Mouse (Mus musculus) C2C12 (cell line): ENCODE results near the gene Hspb9. TPM values are rescaled to one million over a fixed set of nuclear protein-coding genes. Genes with fewer than 3 reads are reported as not detected.

ENCODE experiments used
- H3K27me3 ChIP-seq: one replicate; pipeline ENCODE4 v1.6.1; 2011; ENCODE audit not compliant: control insufficient read depth, insufficient read depth, insufficient read length
- H3K36me3 ChIP-seq: one replicate; pipeline ENCODE4 v1.6.1; 2011; ENCODE audit not compliant: control insufficient read depth, insufficient read depth
- H3K4me3 ChIP-seq: one replicate; pipeline ENCODE4 v1.5.1; 2011; ENCODE audit warnings: mild to moderate bottlenecking, control low read depth; ENCODE audit not compliant: poor library complexity, insufficient read depth, severe bottlenecking
- H3K79me2 ChIP-seq: one replicate; pipeline ENCODE4 v1.6.1; 2011; ENCODE audit not compliant: control insufficient read depth, insufficient read depth
- H3K79me3 ChIP-seq: one replicate; pipeline ENCODE4 v1.6.1; 2011; ENCODE audit warnings: low read depth, control low read depth
- H3ac ChIP-seq: one replicate; pipeline ENCODE3; 2011; ENCODE audit warnings: low read depth; ENCODE audit not compliant: control insufficient read depth, insufficient read length
- FOSL1 ChIP-seq: IDR thresholded peaks from one replicate; pipeline ENCODE4 v1.8.0; 2011; ENCODE audit warnings: mild to moderate bottlenecking, low read length; ENCODE audit not compliant: poor library complexity, insufficient read depth, severe bottlenecking
- polyA plus RNA-seq: library from polyadenylated mRNA; unstranded; fragments of >200 nt; fragmentation: generic; extraction: Trizol; gene quantifications from one replicate; pipeline ENCODE4 v1.2.1, GENCODE M21; 2012; ENCODE audit warnings: missing spikeins

Gene Hspb9
- polyA plus RNA-seq, 1 experiment = 0.68 TPM

DNA sequence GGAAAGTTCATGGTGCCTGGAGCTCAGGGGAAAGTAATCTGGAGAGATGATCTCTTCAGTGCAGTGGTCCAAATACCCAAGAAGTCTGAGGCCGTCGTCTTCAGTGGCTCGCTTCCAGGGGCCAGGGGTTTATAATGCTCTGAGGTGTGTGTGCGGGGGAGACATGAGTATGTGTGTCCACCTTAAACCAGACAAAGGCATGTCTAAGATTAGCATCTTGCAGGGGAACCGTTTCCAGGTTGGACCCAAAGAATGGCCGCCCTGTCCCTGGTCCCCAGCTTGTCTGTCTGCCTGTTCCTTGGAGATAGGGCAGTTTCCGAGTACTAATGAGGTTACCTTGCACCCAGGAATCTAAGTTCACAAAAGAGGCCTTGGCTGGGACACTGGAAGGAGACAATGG, 49.2 kb downstream of the Hspb9 start, which contains the start of gene Hcrt:
Gene Hcrt, minus strand, starts transcription at position 101 of the 400 bp plus-strand sequence.
- no peak within 1 kb of the TSS for H3ac ChIP-seq
- H3K79me3 ChIP-seq = no peaks in the 10 kb centered on the region
- no peaks in the 10 kb centered on the region for H3K79me2 ChIP-seq
- TF ChIP-seq FOSL1 = no peak
- H3K4me3 ChIP-seq = no peak within 1 kb of the TSS
- peaks cover 47% of the 10 kb centered on the region for H3K27me3 ChIP-seq
- H3K36me3 ChIP-seq = no peaks in the 10 kb centered on the region

Other genes starting within 250 kb of the Hspb9 start
- 4.4 TPM for gene Klhl11, start 241.1 kb upstream of the Hspb9 start, polyA plus RNA-seq
- gene Acly, start 185.8 kb upstream of the Hspb9 start, polyA plus RNA-seq = 86.6 TPM
- gene Ttc25, start 168.2 kb upstream of the Hspb9 start, polyA plus RNA-seq = 0.06 TPM
- gene Cnp, start 138.9 kb upstream of the Hspb9 start, polyA plus RNA-seq = 10.2 TPM
- 36.1 TPM for gene Nkiras2, start 94.6 kb upstream of the Hspb9 start, polyA plus RNA-seq
- 89.7 TPM for gene Dnajc7, start 93.7 kb upstream of the Hspb9 start, polyA plus RNA-seq
- not detected for gene Zfp385c, start 21.4 kb upstream of the Hspb9 start, polyA plus RNA-seq
- 0.64 TPM for gene Dhx58, start 9.6 kb upstream of the Hspb9 start, polyA plus RNA-seq
- gene Kat2a, start 1.4 kb upstream of the Hspb9 start, polyA plus RNA-seq = 50.3 TPM
- 136 TPM for gene Rab5c, start 24.4 kb downstream of the Hspb9 start, polyA plus RNA-seq
- not detected for gene Kcnh4, start 46.1 kb downstream of the Hspb9 start, polyA plus RNA-seq
- not detected for gene Hcrt, start 49.1 kb downstream of the Hspb9 start, polyA plus RNA-seq
- gene Ghdc, start 57.1 kb downstream of the Hspb9 start, polyA plus RNA-seq = 5.5 TPM
- gene Stat5b, start 136.9 kb downstream of the Hspb9 start, polyA plus RNA-seq = 2.4 TPM
- gene Stat5a, start 145.5 kb downstream of the Hspb9 start, polyA plus RNA-seq = 13.3 TPM
- gene Stat3, start 225.7 kb downstream of the Hspb9 start, polyA plus RNA-seq = 36.1 TPM